Comparison of ENCODE assay signal across 17 mouse cellular contexts in the genomic region with DNA sequence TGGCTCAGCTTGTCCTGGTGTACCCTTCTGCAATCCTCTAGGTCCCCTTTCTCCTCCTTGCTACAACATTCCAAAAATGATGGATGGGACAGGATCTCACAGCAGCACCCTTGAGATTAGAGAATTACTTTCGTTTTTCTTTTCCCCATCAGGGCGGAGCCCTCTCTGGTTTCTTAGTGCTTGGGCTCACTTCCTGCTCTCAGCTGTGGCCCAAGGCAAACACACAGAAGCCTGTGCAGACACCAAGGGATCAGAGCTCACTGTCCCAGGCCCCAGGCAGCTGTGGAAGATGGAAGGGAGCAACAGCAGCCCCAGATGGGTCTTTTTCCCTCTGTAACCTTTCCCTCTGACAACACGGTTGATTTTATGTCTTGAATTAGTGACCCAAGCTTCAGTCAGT. TPM values are rescaled to one million over a fixed set of nuclear protein-coding genes. Genes with fewer than 3 reads are reported as not detected.
"Had no signal": no experiment of that assay in that cellular context is flagged by ENCODE, and none has a peak within 500 bp of the region (broad histone marks: within the 10 kb centered on the region; RNA-seq: fewer than 3 reads in every experiment).

No protein-coding gene starts in this region.

RNA-seq across cellular contexts. Expression of gene G530012D18Rik, which starts 49.1 kb away (rescaled TPM):
- total RNA-seq: midbrain, postnatal 0 days; monocyte, adult 5-6 weeks had no signal
- polyA plus RNA-seq: liver, postnatal 0 days; lung, adult 2 months; lung, embryonic 15.5 days; lung, postnatal 0 days; macrophage; midbrain, embryonic 11.5 days; midbrain, embryonic 13.5 days; midbrain, embryonic 15.5 days; midbrain, postnatal 0 days; neural tube, embryonic 11.5 days; neural tube, embryonic 13.5 days; neural tube, embryonic 15.5 days; small intestine, adult 2 months; stomach, embryonic 14.5 days; stomach, embryonic 16.5 days; thymus, postnatal 0 days had no signal
